Mouse (Mus musculus) midbrain, postnatal 0 days (tissue): ENCODE results near the gene Cidec. TPM values are rescaled to one million over a fixed set of nuclear protein-coding genes. Genes with fewer than 3 reads are reported as not detected.

Experiments
- ATAC-seq: fragments of 200-750 bp; cut with Nextera tagmentation; 2 replicates; pipeline ENCODE4 v1.8.0; 2017; ENCODE audit warnings: moderate number of reproducible peaks, mild to moderate bottlenecking, moderate TSS enrichment, moderate library complexity; ENCODE audit not compliant: low FRiP score
- DNase-seq: peaks from one replicate; pipeline ENCODE4 v3.0.0-alpha.2; 2015; ENCODE audit warnings: low spot score
- H3K27ac ChIP-seq: fragments of 300-500 bp; sonication (generic); 2 replicates; pipeline ENCODE4 v1.5.1; 2014; ENCODE audit warnings: low read depth, mild to moderate bottlenecking, low read length, mixed read lengths
- H3K27me3 ChIP-seq: fragments of 300-500 bp; sonication (generic); 2 replicates; pipeline ENCODE4 v1.6.1; 2014; ENCODE audit warnings: low read length, control low read depth, mixed read lengths; ENCODE audit not compliant: insufficient read depth
- H3K36me3 ChIP-seq: fragments of 300-500 bp; sonication (generic); 2 replicates; pipeline ENCODE4 v1.6.1; 2014; ENCODE audit warnings: low read length, control low read depth, mixed read lengths; ENCODE audit not compliant: insufficient read depth
- H3K4me1 ChIP-seq: fragments of 300-500 bp; sonication (generic); 2 replicates; pipeline ENCODE4 v1.6.1; 2014; ENCODE audit warnings: mild to moderate bottlenecking, control low read depth, antibody characterized with exemption, low read length, mixed read lengths; ENCODE audit not compliant: insufficient read depth
- H3K4me2 ChIP-seq: fragments of 300-500 bp; sonication (generic); 2 replicates; pipeline ENCODE4 v1.6.1; 2014; ENCODE audit warnings: low read depth, mild to moderate bottlenecking, low read length, mixed read lengths; ENCODE audit not compliant: poor library complexity, severe bottlenecking
- H3K4me3 ChIP-seq: fragments of 300-500 bp; sonication (generic); 2 replicates; pipeline ENCODE4 v1.5.1; 2014; ENCODE audit warnings: low read depth, mild to moderate bottlenecking, low read length, moderate library complexity
- H3K9ac ChIP-seq: fragments of 300-500 bp; sonication (generic); replicated peaks from 2 replicates; pipeline ENCODE4 v1.6.1; 2014; ENCODE audit warnings: mild to moderate bottlenecking, low read length, moderate library complexity, mixed read lengths; ENCODE audit not compliant: poor library complexity, severe bottlenecking
- H3K9me3 ChIP-seq: fragments of 300-500 bp; sonication (generic); 2 replicates; pipeline ENCODE4 v1.6.1; 2016; ENCODE audit warnings: low read length, control low read depth
- CTCF ChIP-seq: IDR thresholded peaks from 2 replicates; pipeline ENCODE4 v1.5.1; 2016; ENCODE audit warnings: antibody characterized with exemption, mild to moderate bottlenecking
- WGBS: fragments of 180-500 bp; shearing (Covaris S2); extraction: QIAGEN DNeasy Blood & Tissue Kit; methylation state at CpG from one replicate; pipeline ENCODE4 v1.1.7; 2014; 5-methylcytosine and 5-hydroxymethylcytosine counted together
- polyA plus RNA-seq: library from polyadenylated mRNA; unstranded; fragments of >200 nt; fragmentation: Nextera tagmentation; extraction: Ambion mirVana; gene quantifications from 2 replicates; pipeline ENCODE4 v1.2.1, GENCODE M21; 2015
- total RNA-seq: library from RNA; depleted of rRNA; stranded (reverse); fragments of >200 nt; gene quantifications from 2 replicates; pipeline ENCODE4 v1.2.3, GENCODE M21; 2014

The Cidec gene
- total and polyA plus RNA-seq, 2 experiments from 2014 or later: 0.09 TPM; not detected in 1

DNA sequence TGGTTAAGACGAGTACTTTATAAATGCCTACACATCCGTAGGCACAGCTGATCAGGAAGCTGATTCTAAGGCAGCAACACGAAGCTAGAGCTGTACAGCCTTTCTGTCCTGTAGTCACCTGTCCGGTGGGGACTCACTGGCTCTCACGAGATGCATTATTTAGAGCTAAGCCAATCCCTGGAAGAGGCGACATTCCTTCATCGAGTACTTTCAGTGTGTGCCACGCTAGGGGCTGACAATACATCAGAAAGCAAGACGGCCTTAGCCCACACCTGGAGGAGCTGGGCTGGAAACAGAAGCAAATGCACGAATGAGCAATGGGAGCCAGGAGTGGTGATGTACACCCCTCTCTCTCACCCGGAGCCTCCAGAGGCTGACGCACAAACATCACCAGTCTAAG, 1.6 kb upstream of the Cidec start:
- WGBS: 77% methylated on average over 12 of the region's 12 CpGs
- Histone ChIP-seq H3K36me3 (no peaks in the 10 kb centered on the region), H3K27ac (no peak overlapping the region), H3K27me3 (0 out of 2 replicates have a peak, but pooled peaks cover 3% of the 10 kb centered on the region), H3K4me1 (no peaks in the 10 kb centered on the region), H3K9me3 (no peaks in the 10 kb centered on the region), H3K9ac (no peak overlapping the region), H3K4me3 (no peak overlapping the region), H3K4me2 (no peak overlapping the region)
- no peak for TF ChIP-seq CTCF
- no peak for DNase-seq
- no peak for ATAC-seq

DNA sequence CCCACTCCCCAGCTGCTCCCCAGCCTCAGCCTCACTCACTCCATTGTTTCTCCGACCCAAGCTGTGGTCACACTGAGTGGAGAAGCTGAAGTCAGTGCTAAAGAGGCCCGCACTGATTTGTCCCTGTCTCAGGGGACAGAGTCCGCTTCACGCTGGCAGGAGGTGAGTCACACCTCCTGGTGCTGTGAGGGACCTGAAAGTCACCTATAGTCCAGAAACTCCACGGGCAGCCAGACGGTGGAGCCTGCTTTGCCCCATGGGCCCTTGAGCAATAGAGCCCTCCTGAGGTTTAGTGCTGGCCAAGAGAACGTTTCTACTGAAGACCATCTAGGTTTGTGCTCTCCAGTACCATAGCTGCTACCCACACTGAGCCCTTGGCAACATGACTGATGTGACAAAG, 869 bp downstream of the Cidec start:
- Histone ChIP-seq H3K9me3 (no peaks in the 10 kb centered on the region), H3K27me3 (0 out of 2 replicates have a peak, but pooled peaks cover 3% of the 10 kb centered on the region), H3K9ac (no peak overlapping the region), H3K27ac (no peak overlapping the region), H3K4me2 (no peak overlapping the region), H3K4me1 (no peaks in the 10 kb centered on the region), H3K4me3 (no peak overlapping the region), H3K36me3 (no peaks in the 10 kb centered on the region)
- no peak for DNase-seq
- ATAC-seq: no peak
- no peak for TF ChIP-seq CTCF
- 71% methylated on average over 7 of the region's 7 CpGs for WGBS

DNA sequence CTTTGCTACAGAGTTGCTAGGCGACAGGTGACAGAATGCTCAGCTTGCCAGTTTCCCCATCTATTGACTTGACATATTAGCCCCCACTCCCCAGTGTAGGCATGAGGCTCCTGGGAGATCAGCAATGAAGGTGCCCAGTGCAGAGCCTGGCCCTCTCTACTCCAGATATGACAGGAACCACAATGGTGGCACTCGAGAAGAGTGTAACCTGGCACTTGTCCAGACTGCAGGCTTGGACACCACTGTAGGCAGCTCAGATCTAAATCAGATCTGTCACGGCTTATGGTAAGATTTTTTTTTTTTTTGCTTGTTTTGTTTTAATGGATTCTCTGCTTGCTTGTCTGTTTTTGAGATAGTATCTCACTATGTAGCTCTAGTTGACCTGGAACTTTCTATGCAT, 1.9 kb downstream of the Cidec start:
- Histone ChIP-seq H3K36me3 (no peaks in the 10 kb centered on the region), H3K4me1 (no peaks in the 10 kb centered on the region), H3K9ac (no peak overlapping the region), H3K27ac (no peak overlapping the region), H3K27me3 (0 out of 2 replicates have a peak, but pooled peaks cover 3% of the 10 kb centered on the region), H3K9me3 (no peaks in the 10 kb centered on the region), H3K4me3 (no peak overlapping the region), H3K4me2 (no peak overlapping the region)
- 65% methylated on average over 3 of the region's 3 CpGs for WGBS
- ATAC-seq (no peak), DNase-seq (no peak)
- TF ChIP-seq CTCF: no peak

DNA sequence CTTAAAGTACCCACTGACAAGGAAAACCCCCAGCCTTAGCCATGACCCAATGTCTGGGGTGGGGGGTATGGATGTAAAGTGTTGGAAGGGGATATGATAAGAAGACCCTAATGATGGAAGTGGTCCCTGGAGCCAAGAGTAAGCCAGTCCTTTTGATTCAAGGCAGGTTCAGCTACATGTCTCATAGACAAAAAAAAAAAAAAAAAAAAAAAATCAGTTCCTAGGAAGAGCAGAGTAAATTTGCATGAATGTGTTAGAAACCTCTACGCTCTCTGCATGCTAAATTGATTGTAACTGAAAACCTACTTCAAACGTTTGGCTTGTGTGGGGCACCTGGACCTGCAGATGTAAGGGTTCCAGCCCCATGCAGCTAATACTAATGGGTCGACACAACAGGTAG, 3.8 kb downstream of the Cidec start:
- H3K27me3 ChIP-seq: 0 out of 2 replicates have a peak, but pooled peaks cover 3% of the 10 kb centered on the region
- no peak for DNase-seq
- TF ChIP-seq CTCF: no peak
- no peak overlapping the region for H3K4me2 ChIP-seq
- no peak overlapping the region for H3K9ac ChIP-seq
- no peaks in the 10 kb centered on the region for H3K4me1 ChIP-seq
- 55% methylated on average over 3 of the region's 3 CpGs for WGBS
- ATAC-seq: no peak
- H3K36me3 ChIP-seq: no peaks in the 10 kb centered on the region
- no peak overlapping the region for H3K27ac ChIP-seq
- H3K4me3 ChIP-seq: no peak overlapping the region
- H3K9me3 ChIP-seq: no peaks in the 10 kb centered on the region

DNA sequence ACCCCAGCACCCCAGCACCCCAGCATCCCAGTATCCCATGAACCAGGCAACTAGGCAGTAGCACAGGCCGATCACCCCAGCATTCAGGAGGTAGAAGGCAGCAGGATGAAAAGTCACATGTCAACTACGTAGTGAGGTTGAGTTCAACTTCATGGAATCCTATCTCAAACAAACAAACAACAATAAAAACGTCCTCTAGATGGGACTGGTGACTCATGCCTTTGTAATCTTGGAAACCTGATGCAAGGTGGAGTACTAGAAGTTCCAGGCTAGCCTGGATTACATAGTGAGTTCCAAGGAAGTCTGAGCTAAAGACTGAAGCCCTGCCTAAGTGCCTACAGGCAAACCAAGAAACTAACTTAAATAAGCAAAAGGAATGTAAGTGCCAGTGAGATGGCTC, 4.7 kb downstream of the Cidec start:
- TF ChIP-seq CTCF: no peak
- ATAC-seq (no peak), DNase-seq (no peak)
- H3K27me3 ChIP-seq: 0 out of 2 replicates have a peak, but pooled peaks cover 2% of the 10 kb centered on the region
- H3K4me1 ChIP-seq: no peaks in the 10 kb centered on the region
- H3K9ac ChIP-seq: no peak overlapping the region
- no peak overlapping the region for H3K27ac ChIP-seq
- no peaks in the 10 kb centered on the region for H3K9me3 ChIP-seq
- no peaks in the 10 kb centered on the region for H3K36me3 ChIP-seq
- H3K4me2 ChIP-seq: no peak overlapping the region
- WGBS: 59% methylated on average over 3 of the region's 3 CpGs
- H3K4me3 ChIP-seq: no peak overlapping the region

DNA sequence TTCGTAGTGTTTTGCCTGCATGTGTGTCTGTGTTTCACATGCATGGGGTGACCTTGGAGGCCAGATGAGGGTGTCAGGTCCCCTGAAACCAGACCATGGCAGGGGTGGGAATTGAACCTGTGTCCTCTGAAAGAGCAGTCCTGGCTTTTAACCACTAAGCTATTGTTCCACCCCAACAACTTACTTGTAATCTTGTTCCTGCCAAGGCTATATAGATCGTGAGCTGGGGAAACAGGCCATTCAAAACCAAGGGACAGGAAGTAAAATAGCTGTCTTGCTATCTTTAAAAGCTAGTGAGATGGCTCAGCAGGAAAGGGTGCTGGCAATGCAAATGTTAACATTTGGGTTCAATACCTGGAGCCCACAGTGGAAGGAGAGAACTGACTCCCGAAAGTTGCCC, 5.6 kb downstream of the Cidec start:
- no peak overlapping the region for H3K4me2 ChIP-seq
- no peaks in the 10 kb centered on the region for H3K36me3 ChIP-seq
- no peak for TF ChIP-seq CTCF
- no peaks in the 10 kb centered on the region for H3K9me3 ChIP-seq
- WGBS: 75% methylated on average over 3 of the region's 3 CpGs
- DNase-seq (no peak), ATAC-seq (no peak)
- H3K27ac ChIP-seq: no peak overlapping the region
- no peaks in the 10 kb centered on the region for H3K4me1 ChIP-seq
- H3K9ac ChIP-seq: no peak overlapping the region
- no peaks in the 10 kb centered on the region for H3K27me3 ChIP-seq
- no peak overlapping the region for H3K4me3 ChIP-seq
